Mouse (Mus musculus) liver, embryonic 13.5 days (tissue): ENCODE measurements around the gene Ints5. TPM values are rescaled to one million over a fixed set of nuclear protein-coding genes. Genes with fewer than 3 reads are reported as not detected.

Experiments used
- ATAC-seq: fragments of 200-750 bp; cut with Nextera tagmentation; 2 replicates; pipeline ENCODE4 v1.8.0; 2017; ENCODE audit warnings: low read depth, mild to moderate bottlenecking, moderate number of reproducible peaks, moderate library complexity
- DNase-seq: peaks from one replicate; pipeline ENCODE4 v3.0.0; 2022
- H3K27ac ChIP-seq: fragments of 300-500 bp; sonication (generic); 2 replicates; pipeline ENCODE4 v1.5.1; 2015; ENCODE audit warnings: moderate library complexity, mild to moderate bottlenecking, inconsistent platforms
- H3K27me3 ChIP-seq: fragments of 300-500 bp; sonication (generic); 2 replicates; pipeline ENCODE4 v1.6.1; 2015; ENCODE audit warnings: mild to moderate bottlenecking, inconsistent platforms
- H3K36me3 ChIP-seq: fragments of 300-500 bp; sonication (generic); 2 replicates; pipeline ENCODE4 v1.6.1; 2015; ENCODE audit warnings: mild to moderate bottlenecking, inconsistent platforms
- H3K4me1 ChIP-seq: fragments of 300-500 bp; sonication (generic); replicated peaks from 2 replicates; pipeline ENCODE4 v1.6.1; 2015; ENCODE audit warnings: inconsistent platforms
- H3K4me2 ChIP-seq: fragments of 300-500 bp; sonication (generic); 2 replicates; pipeline ENCODE4 v1.6.1; 2015; ENCODE audit warnings: inconsistent platforms, mild to moderate bottlenecking, moderate library complexity
- H3K4me3 ChIP-seq: fragments of 300-500 bp; sonication (generic); replicated peaks from 2 replicates; pipeline ENCODE4 v1.5.1; 2015; ENCODE audit warnings: mild to moderate bottlenecking, inconsistent platforms
- H3K9ac ChIP-seq: fragments of 300-500 bp; sonication (generic); 2 replicates; pipeline ENCODE4 v1.6.1; 2015; ENCODE audit warnings: mild to moderate bottlenecking, inconsistent platforms
- H3K9me3 ChIP-seq: fragments of 300-500 bp; sonication (generic); replicated peaks from 2 replicates; pipeline ENCODE4 v1.6.1; 2016; ENCODE audit warnings: inconsistent platforms
- WGBS: fragments of 180-500 bp; shearing (Covaris S2); methylation state at CpG from one replicate; pipeline ENCODE4 v1.1.7; 2015; ENCODE audit not compliant: insufficient replicate concordance; 5-methylcytosine and 5-hydroxymethylcytosine counted together
- microRNA-seq: library from miRNA; unstranded; fragments of <30 nt; microRNA quantifications from one replicate; pipeline ENCODE4, GENCODE M21; 2016
- polyA plus RNA-seq: library from polyadenylated mRNA; unstranded; fragments of >200 nt; fragmentation: Nextera tagmentation; extraction: Ambion mirVana; gene quantifications from 2 replicates; pipeline ENCODE4 v1.2.1, GENCODE M21; 2015

Ints5 gene
- polyA plus RNA-seq, 1 experiment from 2014 or later: 26.1 TPM

DNA sequence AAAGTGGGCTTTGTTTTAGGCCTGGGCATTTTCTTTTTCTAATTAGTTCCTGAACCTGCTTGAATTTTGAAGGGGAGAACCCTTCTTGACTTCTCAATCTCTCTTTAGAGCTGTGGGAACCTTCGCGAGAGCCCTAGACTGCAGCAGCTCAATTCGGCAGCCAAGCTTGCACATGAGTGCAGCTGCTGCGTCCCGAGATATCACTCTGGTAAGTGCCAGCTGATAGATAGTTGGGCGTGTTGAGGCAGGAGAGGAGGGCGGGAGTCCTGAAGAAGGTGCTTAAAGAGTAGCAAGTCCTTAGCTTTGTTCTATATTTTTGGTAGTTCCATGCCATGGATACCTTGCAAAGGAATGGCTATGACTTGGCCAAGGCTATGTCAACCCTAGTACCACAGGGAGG is 54.1 kb downstream of the Ints5 start:
- Histone ChIP-seq H3K9ac (peak overlapping the region; percentile 30; the same call in 1 of the 2 replicates), H3K4me3 (no peak overlapping the region; the same call in 1 of the 2 replicates), H3K36me3 (peaks cover 82% of the 10 kb centered on the region), H3K27ac (peak overlapping the region; percentile 78), H3K27me3 (no peaks in the 10 kb centered on the region), H3K4me2 (peak overlapping the region; percentile 78), H3K9me3 (no peaks in the 10 kb centered on the region), H3K4me1 (peaks cover 56% of the 10 kb centered on the region)
- ATAC-seq (peak; percentile 60), DNase-seq (no peak)
- 34% methylated on average over 7 of the region's 7 CpGs for WGBS

Small RNA genes within 50 kb of the gene (microRNA-seq; reads per million reads assigned to microRNA genes)
- not detected for gene Mir5136

Other genes starting within 250 kb of the Ints5 start
- not detected in 2 replicates for gene Chrm1, start 229.2 kb upstream of the Ints5 start, polyA plus RNA-seq
- 118 and 128 TPM in 2 replicates for gene Slc3a2, start 169.6 kb upstream of the Ints5 start, polyA plus RNA-seq
- gene Wdr74, start 157.2 kb upstream of the Ints5 start, polyA plus RNA-seq: 80.8 and 81.6 TPM in 2 replicates
- gene 1700092M07Rik, start 152.3 kb upstream of the Ints5 start, polyA plus RNA-seq: 0.81 and 1.3 TPM in 2 replicates
- 48.2 and 51.9 TPM in 2 replicates for gene Stx5a, start 151.6 kb upstream of the Ints5 start, polyA plus RNA-seq
- gene Nxf1, start 135.9 kb upstream of the Ints5 start, polyA plus RNA-seq: 93.3 and 104 TPM in 2 replicates
- 66.1 and 74.2 TPM in 2 replicates for gene Tmem223, start 122.0 kb upstream of the Ints5 start, polyA plus RNA-seq
- 93.6 and 97.1 TPM in 2 replicates for gene Tmem179b, start 118.5 kb upstream of the Ints5 start, polyA plus RNA-seq
- 16.6 and 17.2 TPM in 2 replicates for gene Taf6l, start 106.6 kb upstream of the Ints5 start, polyA plus RNA-seq
- 105 and 110 TPM in 2 replicates for gene Polr2g, start 94.4 kb upstream of the Ints5 start, polyA plus RNA-seq
- 1.5 TPM in 2 replicates for gene Zbtb3, start 90.5 kb upstream of the Ints5 start, polyA plus RNA-seq
- 25.1 and 27.4 TPM in 2 replicates for gene Ttc9c, start 73.7 kb upstream of the Ints5 start, polyA plus RNA-seq
- 2.8 and 3.0 TPM in 2 replicates for gene Hnrnpul2, start 73.0 kb upstream of the Ints5 start, polyA plus RNA-seq
- not detected in 2 replicates for gene AC129217.1, start 63.2 kb upstream of the Ints5 start, polyA plus RNA-seq
- 33.8 and 37.2 TPM in 2 replicates for gene Bscl2, start 55.5 kb upstream of the Ints5 start, polyA plus RNA-seq
- gene Gng3, start 53.8 kb upstream of the Ints5 start, polyA plus RNA-seq: 0.52 and 0.73 TPM in 2 replicates
- gene Lrrn4cl, start 42.2 kb upstream of the Ints5 start, polyA plus RNA-seq: 0.05 and 0.18 TPM in 2 replicates
- 112 and 125 TPM in 2 replicates for gene Ubxn1, start 21.5 kb upstream of the Ints5 start, polyA plus RNA-seq
- 37.8 and 38.5 TPM in 2 replicates for gene Uqcc3, start 12.1 kb upstream of the Ints5 start, polyA plus RNA-seq
- gene Lbhd1, start 9.3 kb upstream of the Ints5 start, polyA plus RNA-seq: 81.2 and 113 TPM in 2 replicates
- not detected in 2 replicates for gene Gm49403, start 9.1 kb upstream of the Ints5 start, polyA plus RNA-seq
- gene 1810009A15Rik, start 4.2 kb upstream of the Ints5 start, polyA plus RNA-seq: 89.5 and 92.3 TPM in 2 replicates
- not detected in 2 replicates for gene Gm49416, start 4.1 kb upstream of the Ints5 start, polyA plus RNA-seq
- gene Ganab, start 5.1 kb downstream of the Ints5 start, polyA plus RNA-seq: 41.4 and 52.7 TPM in 2 replicates
- gene B3gat3, start 27.4 kb downstream of the Ints5 start, polyA plus RNA-seq: 20.1 and 22.8 TPM in 2 replicates
- gene Rom1, start 36.4 kb downstream of the Ints5 start, polyA plus RNA-seq: 2.7 and 2.8 TPM in 2 replicates
- gene Eml3, start 36.5 kb downstream of the Ints5 start, polyA plus RNA-seq: 14.4 and 15.2 TPM in 2 replicates
- gene Mta2, start 48.9 kb downstream of the Ints5 start, polyA plus RNA-seq: 99.5 and 114 TPM in 2 replicates
- 18.7 and 20.2 TPM in 2 replicates for gene Tut1, start 60.8 kb downstream of the Ints5 start, polyA plus RNA-seq
- gene Eef1g, start 74.0 kb downstream of the Ints5 start, polyA plus RNA-seq: 298 and 320 TPM in 2 replicates
- 1.4 and 1.6 TPM in 2 replicates for gene Ahnak, start 96.3 kb downstream of the Ints5 start, polyA plus RNA-seq
- gene Scgb1a1, start 195.0 kb downstream of the Ints5 start, polyA plus RNA-seq: not detected in 2 replicates
- 11.5 and 14.9 TPM in 2 replicates for gene Asrgl1, start 242.6 kb downstream of the Ints5 start, polyA plus RNA-seq